ENCODE assay signal across 8 mouse cellular contexts in genomic region chr2:102116521-102117401, GRCm38 (mm10).
DNase-seq lines count a peak whose midpoint lies in the region; ATAC-seq and TF ChIP-seq lines count a peak whose summit lies in the region.

No protein-coding gene starts in this region.

- no peaks in the 10 kb centered on the region for H3K27me3 ChIP-seq in forebrain, embryonic 13.5 days
- H3K27me3 ChIP-seq in forebrain, embryonic 11.5 days (ENCODE audit: control insufficient read depth, insufficient read depth, low read length): no peaks in the 10 kb centered on the region
- no peaks in the 10 kb centered on the region for H3K27me3 ChIP-seq in lung, embryonic 14.5 days (ENCODE audit: insufficient read depth, low read length)
- no peaks in the 10 kb centered on the region for H3K27me3 ChIP-seq in hindbrain, postnatal 0 days (ENCODE audit: insufficient read depth, low read length)
- no peaks in the 10 kb centered on the region for H3K27me3 ChIP-seq in thymus, adult 2 months (ENCODE audit: control insufficient read depth, insufficient read depth, low read length)

- peak; percentile 19; the same call in 1 of the 2 replicates for ATAC-seq in forebrain, embryonic 13.5 days
- ATAC-seq in forebrain, embryonic 11.5 days (replicated peaks; ENCODE audit: low FRiP score): no peak
- ATAC-seq in lung, embryonic 14.5 days (ENCODE audit: insufficient read depth): peak; percentile 79
- ATAC-seq in hindbrain, postnatal 0 days: no peak
- no peak for ATAC-seq in megakaryocyte-erythroid progenitor cell, adult 5-6 weeks (replicated peaks; ENCODE audit: low FRiP score, low TSS enrichment, poor library complexity, severe bottlenecking)

- TF ChIP-seq POLR2A in thymus, adult 2 months (IDR thresholded peaks at IDR 0.05; ENCODE audit: control insufficient read depth, extremely low read depth, insufficient read depth, low read length, poor library complexity): no peak

- no peak overlapping the region for H3K4me2 ChIP-seq in forebrain, embryonic 13.5 days
- no peak overlapping the region for H3K4me2 ChIP-seq in forebrain, embryonic 11.5 days (ENCODE audit: low read depth, low read length, severe bottlenecking)
- H3K4me2 ChIP-seq in lung, embryonic 14.5 days: no peak overlapping the region; the same call in 1 of the 2 replicates
- no peak overlapping the region for H3K4me2 ChIP-seq in hindbrain, postnatal 0 days (ENCODE audit: low read depth, low read length)

- no peaks in the 10 kb centered on the region for H3K9me3 ChIP-seq in forebrain, embryonic 13.5 days (replicated peaks)
- no peaks in the 10 kb centered on the region for H3K9me3 ChIP-seq in forebrain, embryonic 11.5 days (ENCODE audit: control insufficient read depth, low read length)
- H3K9me3 ChIP-seq in lung, embryonic 14.5 days (ENCODE audit: low read depth, low read length): no peaks in the 10 kb centered on the region
- no peaks in the 10 kb centered on the region for H3K9me3 ChIP-seq in hindbrain, postnatal 0 days (ENCODE audit: low read length)

- 49% methylated on average over 9 of the region's 9 CpGs for WGBS in forebrain, embryonic 13.5 days
- 51% methylated on average over 9 of the region's 9 CpGs for WGBS in forebrain, embryonic 11.5 days
- 19% methylated on average over 9 of the region's 9 CpGs for WGBS in lung, embryonic 14.5 days
- WGBS in hindbrain, postnatal 0 days: 44% methylated on average over 9 of the region's 9 CpGs
- 45% methylated on average over 9 of the region's 9 CpGs for WGBS in thymus, adult 2 months

- no peak overlapping the region for H3K4me3 ChIP-seq in forebrain, embryonic 13.5 days
- no peak overlapping the region for H3K4me3 ChIP-seq in forebrain, embryonic 11.5 days (ENCODE audit: low read depth, low read length)
- H3K4me3 ChIP-seq in lung, embryonic 14.5 days (ENCODE audit: low read depth, low read length): no peak overlapping the region
- H3K4me3 ChIP-seq in hindbrain, postnatal 0 days (ENCODE audit: low read length): no peak overlapping the region
- no peak overlapping the region for H3K4me3 ChIP-seq in thymus, adult 2 months (ENCODE audit: control insufficient read depth, insufficient read depth, low read length)

- H3K4me1 ChIP-seq in forebrain, embryonic 13.5 days: peaks cover 52% of the 10 kb centered on the region
- H3K4me1 ChIP-seq in forebrain, embryonic 11.5 days (replicated peaks; ENCODE audit: control insufficient read depth, insufficient read depth, low read length): peaks cover 7% of the 10 kb centered on the region
- H3K4me1 ChIP-seq in lung, embryonic 14.5 days (ENCODE audit: insufficient read depth): peaks cover 37% of the 10 kb centered on the region
- peaks cover 16% of the 10 kb centered on the region for H3K4me1 ChIP-seq in hindbrain, postnatal 0 days (ENCODE audit: insufficient read depth, low read length)
- H3K4me1 ChIP-seq in thymus, adult 2 months (replicated peaks; ENCODE audit: control insufficient read depth, insufficient read depth, low read length): peaks cover 73% of the 10 kb centered on the region

- no peak for DNase-seq in forebrain, embryonic 11.5 days (ENCODE audit: low spot score)
- DNase-seq in lung, embryonic 14.5 days: peak; percentile 78
- no peak for DNase-seq in lung, postnatal 36 days
- DNase-seq in hindbrain, postnatal 0 days (ENCODE audit: low spot score): no peak
- DNase-seq in thymus, adult 2 months: peak; percentile 33
- DNase-seq in cerebellum, adult 9-10 months: no peak

- no peak overlapping the region for H3K9ac ChIP-seq in forebrain, embryonic 13.5 days
- H3K9ac ChIP-seq in forebrain, embryonic 11.5 days (ENCODE audit: low read length): no peak overlapping the region
- no peak overlapping the region for H3K9ac ChIP-seq in lung, embryonic 14.5 days
- H3K9ac ChIP-seq in hindbrain, postnatal 0 days (replicated peaks; ENCODE audit: low read length): no peak overlapping the region

- no peaks in the 10 kb centered on the region for H3K36me3 ChIP-seq in forebrain, embryonic 13.5 days (ENCODE audit: poor library complexity, severe bottlenecking)
- no peaks in the 10 kb centered on the region for H3K36me3 ChIP-seq in forebrain, embryonic 11.5 days (ENCODE audit: control insufficient read depth, insufficient read depth, low read length)
- no peaks in the 10 kb centered on the region for H3K36me3 ChIP-seq in lung, embryonic 14.5 days (ENCODE audit: insufficient read depth)
- H3K36me3 ChIP-seq in hindbrain, postnatal 0 days (ENCODE audit: insufficient read depth, low read length): no peaks in the 10 kb centered on the region
- H3K36me3 ChIP-seq in thymus, adult 2 months (ENCODE audit: control insufficient read depth, insufficient read depth, low read length): no peaks in the 10 kb centered on the region

- peak overlapping the region; percentile 10; the same call in 1 of the 2 replicates for H3K27ac ChIP-seq in forebrain, embryonic 13.5 days
- H3K27ac ChIP-seq in forebrain, embryonic 11.5 days (ENCODE audit: low read depth, low read length): no peak overlapping the region
- peak overlapping the region; percentile 64 for H3K27ac ChIP-seq in lung, embryonic 14.5 days (ENCODE audit: low read depth)
- peak overlapping the region; percentile 45; the same call in 1 of the 2 replicates for H3K27ac ChIP-seq in hindbrain, postnatal 0 days
- peak overlapping the region; percentile 96 for H3K27ac ChIP-seq in thymus, adult 2 months (ENCODE audit: control insufficient read depth, insufficient read depth, low read length)

- no peak for TF ChIP-seq CTCF in lung, embryonic 14.5 days (IDR thresholded peaks at IDR 0.05; ENCODE audit: low read depth)
- no peak for TF ChIP-seq CTCF in hindbrain, postnatal 0 days (IDR thresholded peaks at IDR 0.05; ENCODE audit: low read depth)
- no peak for TF ChIP-seq CTCF in thymus, adult 2 months (IDR thresholded peaks at IDR 0.05; ENCODE audit: borderline replicate concordance, control insufficient read depth, extremely low read depth, insufficient read depth, low read length, poor library complexity)

Comparison
In these comparisons a context has a peak if more than half of its experiments do, and no peak if none do; other contexts are left out.
1. ATAC-seq: peak in forebrain, embryonic 13.5 days (single experiment) and lung, embryonic 14.5 days (single experiment); none in forebrain, embryonic 11.5 days (single experiment), hindbrain, postnatal 0 days (single experiment) and megakaryocyte-erythroid progenitor cell, adult 5-6 weeks (single experiment).
2. DNase-seq: peak in lung, embryonic 14.5 days (single experiment) and thymus, adult 2 months (single experiment); none in forebrain, embryonic 11.5 days (single experiment), lung, postnatal 36 days (single experiment), hindbrain, postnatal 0 days (single experiment) and cerebellum, adult 9-10 months (single experiment).